Mouse (Mus musculus): ENCODE measurements around the gene Ostn. TPM values are rescaled to one million over a fixed set of nuclear protein-coding genes. Genes with fewer than 3 reads are reported as not detected.

Ostn gene
- polyA plus RNA-seq, 1 experiment from 2014 or later, result not detected

- Histone ChIP-seq H3K9ac (no peak overlapping the region), H3K4me2 (no peak overlapping the region), H3K9me3 (ENCODE audit: low read depth, low read length) (no peaks in the 10 kb centered on the region), H3K4me1 (ENCODE audit: insufficient read depth) (no peaks in the 10 kb centered on the region), H3K27ac (ENCODE audit: low read depth) (no peak overlapping the region), H3K4me3 (ENCODE audit: low read depth, low read length) (no peak overlapping the region), H3K36me3 (ENCODE audit: insufficient read depth) (no peaks in the 10 kb centered on the region), H3K27me3 (ENCODE audit: insufficient read depth, low read length) (no peaks in the 10 kb centered on the region)
- no peak for DNase-seq
- TF ChIP-seq CTCF (IDR thresholded peaks at IDR 0.05; ENCODE audit: low read depth), result no peak
- 82% methylated on average over 2 of the region's 2 CpGs for WGBS
- ATAC-seq (ENCODE audit: insufficient read depth), result no peak
Measured at GRCm38 (mm10) chr16:27370700-27371099, 63.4 kb downstream of the Ostn start.

DNA sequence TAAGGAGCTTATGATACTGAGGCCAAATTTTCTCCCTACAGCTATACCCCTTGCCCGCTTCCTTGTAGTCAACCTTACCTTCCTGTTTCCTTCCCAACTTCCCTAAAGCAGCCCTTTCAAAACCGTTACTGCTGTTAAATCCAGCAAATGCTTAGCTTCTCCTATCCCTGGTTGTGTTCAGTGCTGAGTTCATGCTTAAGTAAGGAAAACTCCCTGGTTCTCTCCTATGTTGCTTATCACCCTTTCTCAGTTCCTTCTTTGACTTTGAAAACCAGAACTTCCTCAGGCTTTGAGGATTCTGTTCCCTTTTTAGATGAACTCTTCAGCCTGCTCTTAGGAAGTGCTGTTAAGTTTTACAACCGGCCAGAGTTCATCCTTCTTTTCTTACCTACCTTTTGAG is 66.8 kb downstream of the Ostn start:
- H3K27ac ChIP-seq (ENCODE audit: low read depth), result no peak overlapping the region
- no peaks in the 10 kb centered on the region for H3K27me3 ChIP-seq (ENCODE audit: insufficient read depth, low read length)
- H3K4me2 ChIP-seq, result no peak overlapping the region
- H3K9ac ChIP-seq, result no peak overlapping the region
- no peaks in the 10 kb centered on the region for H3K9me3 ChIP-seq (ENCODE audit: low read depth, low read length)
- WGBS, result 70% methylated on average over 3 of the region's 3 CpGs
- no peak for TF ChIP-seq CTCF (IDR thresholded peaks at IDR 0.05; ENCODE audit: low read depth)
- ATAC-seq (ENCODE audit: insufficient read depth), result no peak
- DNase-seq, result no peak
- no peak overlapping the region for H3K4me3 ChIP-seq (ENCODE audit: low read depth, low read length)
- H3K36me3 ChIP-seq (ENCODE audit: insufficient read depth), result no peaks in the 10 kb centered on the region
- no peaks in the 10 kb centered on the region for H3K4me1 ChIP-seq (ENCODE audit: insufficient read depth)

DNA sequence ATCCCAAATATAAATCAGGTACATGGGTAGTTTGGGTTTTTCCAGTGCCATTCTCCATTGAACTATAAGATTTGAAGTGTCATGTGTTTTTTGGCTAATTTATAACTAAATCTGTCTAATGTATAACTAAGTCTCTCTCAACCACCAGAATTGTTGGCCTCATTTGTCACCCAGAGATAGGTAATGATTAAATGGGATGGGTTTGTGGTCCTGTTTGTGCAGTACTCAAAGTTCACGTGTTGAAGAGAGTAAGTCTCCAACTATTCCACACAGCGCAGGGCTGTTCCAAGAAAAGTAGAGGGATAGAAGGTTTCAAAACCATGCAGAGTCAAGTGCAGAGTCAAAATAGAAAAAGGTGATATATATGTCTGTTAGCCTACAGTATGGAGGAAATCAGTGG is 68.0 kb downstream of the Ostn start:
- H3K27me3 ChIP-seq (ENCODE audit: insufficient read depth, low read length), result no peaks in the 10 kb centered on the region
- no peak overlapping the region for H3K27ac ChIP-seq (ENCODE audit: low read depth)
- no peak overlapping the region for H3K9ac ChIP-seq
- 78% methylated on average over 2 of the region's 2 CpGs for WGBS
- TF ChIP-seq CTCF (IDR thresholded peaks at IDR 0.05; ENCODE audit: low read depth), result no peak
- DNase-seq, result no peak
- no peaks in the 10 kb centered on the region for H3K4me1 ChIP-seq (ENCODE audit: insufficient read depth)
- H3K4me2 ChIP-seq, result no peak overlapping the region
- no peaks in the 10 kb centered on the region for H3K36me3 ChIP-seq (ENCODE audit: insufficient read depth)
- ATAC-seq (ENCODE audit: insufficient read depth), result no peak
- H3K4me3 ChIP-seq (ENCODE audit: low read depth, low read length), result no peak overlapping the region
- no peaks in the 10 kb centered on the region for H3K9me3 ChIP-seq (ENCODE audit: low read depth, low read length)

DNA sequence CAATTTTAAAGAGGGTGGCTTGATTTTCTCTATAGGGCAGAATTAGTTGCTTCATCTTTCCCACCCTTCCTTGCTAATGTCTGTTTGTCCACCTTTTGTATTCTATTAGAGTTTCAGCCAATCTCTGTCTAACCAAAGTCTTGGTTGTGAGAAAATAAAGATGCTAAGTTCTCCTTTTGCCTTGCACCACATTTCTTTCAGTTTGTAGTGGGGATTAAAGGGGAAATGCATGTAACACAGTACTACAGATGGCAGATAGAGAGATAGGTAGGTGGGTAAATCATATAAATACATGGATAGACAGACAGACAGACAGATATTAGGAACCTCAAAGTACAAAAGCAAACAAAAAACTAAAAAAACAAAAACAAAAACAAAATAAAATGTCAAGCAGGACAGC is 69.3 kb downstream of the Ostn start:
- TF ChIP-seq CTCF (IDR thresholded peaks at IDR 0.05; ENCODE audit: low read depth), result no peak
- ATAC-seq (ENCODE audit: insufficient read depth) (no peak), DNase-seq (no peak)
- Histone ChIP-seq H3K27ac (ENCODE audit: low read depth) (no peak overlapping the region), H3K4me1 (ENCODE audit: insufficient read depth) (no peaks in the 10 kb centered on the region), H3K4me3 (ENCODE audit: low read depth, low read length) (no peak overlapping the region), H3K9ac (no peak overlapping the region), H3K27me3 (ENCODE audit: insufficient read depth, low read length) (no peaks in the 10 kb centered on the region), H3K9me3 (ENCODE audit: low read depth, low read length) (no peaks in the 10 kb centered on the region), H3K36me3 (ENCODE audit: insufficient read depth) (no peaks in the 10 kb centered on the region), H3K4me2 (no peak overlapping the region)

DNA sequence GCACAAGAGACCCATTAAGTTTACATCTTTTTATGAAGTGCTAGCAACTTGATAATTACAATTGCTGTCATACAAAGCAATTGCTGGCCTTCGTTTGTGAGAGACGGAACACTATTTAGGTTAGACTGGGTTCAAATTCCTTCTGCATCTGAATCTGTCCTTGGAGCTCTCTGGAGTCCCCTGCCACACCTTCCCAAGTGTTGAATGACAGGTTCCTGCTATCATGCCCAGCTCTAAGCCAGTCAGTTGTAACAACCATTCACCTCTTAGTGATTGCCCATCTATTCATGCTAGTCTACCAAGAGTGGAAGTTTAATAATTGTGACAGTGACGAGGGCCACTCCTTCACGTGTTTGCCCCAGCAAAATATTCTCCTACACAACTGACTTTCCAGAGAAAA is 74.9 kb downstream of the Ostn start:
- no peak for DNase-seq
- no peak overlapping the region for H3K9ac ChIP-seq

DNA sequence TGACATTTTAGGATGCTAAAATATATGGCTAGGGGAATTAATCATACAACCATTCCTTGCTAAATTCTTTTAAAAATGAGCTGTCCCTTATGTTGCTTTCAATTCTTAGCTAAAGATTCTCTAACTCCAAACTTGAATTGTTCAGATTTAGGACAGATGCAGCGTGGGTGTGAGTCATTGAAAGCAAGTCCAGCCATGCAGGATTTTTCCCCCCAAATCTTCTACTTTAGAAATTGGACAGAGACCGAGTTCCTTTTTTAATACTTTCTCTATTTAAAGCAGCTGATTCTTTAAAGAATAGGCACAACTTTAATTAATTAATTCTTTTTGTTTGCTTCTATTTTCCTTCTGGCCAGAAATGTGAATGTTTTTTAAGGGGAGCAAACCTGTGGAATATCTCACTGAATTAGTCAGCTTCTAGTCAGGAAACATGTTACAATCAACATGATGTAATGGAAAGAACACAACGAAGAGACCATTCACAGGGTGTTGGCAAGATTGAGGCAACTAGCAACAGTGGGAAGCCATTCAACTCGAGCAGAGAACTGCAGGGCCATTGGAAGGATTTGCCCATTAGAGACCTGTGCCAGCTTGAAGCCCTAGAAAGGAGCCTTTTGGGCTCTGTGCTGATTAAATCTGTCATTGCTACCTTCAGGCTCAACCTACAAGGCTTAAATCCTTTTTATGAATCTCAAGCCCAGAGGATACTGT is 77.8 kb downstream of the Ostn start:
- Histone ChIP-seq H3K36me3 (ENCODE audit: insufficient read depth) (no peaks in the 10 kb centered on the region), H3K9ac (no peak overlapping the region), H3K9me3 (ENCODE audit: low read depth, low read length) (no peaks in the 10 kb centered on the region), H3K27me3 (ENCODE audit: insufficient read depth, low read length) (no peaks in the 10 kb centered on the region), H3K4me2 (no peak overlapping the region), H3K4me1 (ENCODE audit: insufficient read depth) (no peaks in the 10 kb centered on the region), H3K27ac (ENCODE audit: low read depth) (no peak overlapping the region), H3K4me3 (ENCODE audit: low read depth, low read length) (no peak overlapping the region)
- DNase-seq (no peak), ATAC-seq (ENCODE audit: insufficient read depth) (no peak)
- WGBS, result 55% methylated on average over 4 of the region's 4 CpGs
- TF ChIP-seq CTCF (IDR thresholded peaks at IDR 0.05; ENCODE audit: low read depth), result no peak

More for the DNA sequence above, 74.9 kb downstream of the Ostn start:
- ATAC-seq (ENCODE audit: insufficient read depth), result no peak
- H3K9me3 ChIP-seq (ENCODE audit: low read depth, low read length), result no peaks in the 10 kb centered on the region
- H3K27me3 ChIP-seq (ENCODE audit: insufficient read depth, low read length), result no peaks in the 10 kb centered on the region
- no peak overlapping the region for H3K4me3 ChIP-seq (ENCODE audit: low read depth, low read length)
- no peak for TF ChIP-seq CTCF (IDR thresholded peaks at IDR 0.05; ENCODE audit: low read depth)
- no peaks in the 10 kb centered on the region for H3K4me1 ChIP-seq (ENCODE audit: insufficient read depth)
- H3K27ac ChIP-seq (ENCODE audit: low read depth), result no peak overlapping the region
- H3K36me3 ChIP-seq (ENCODE audit: insufficient read depth), result no peaks in the 10 kb centered on the region
- 69% methylated on average over 4 of the region's 4 CpGs for WGBS
- no peak overlapping the region for H3K4me2 ChIP-seq

- H3K9ac ChIP-seq, result no peak overlapping the region
- TF ChIP-seq CTCF (IDR thresholded peaks at IDR 0.05; ENCODE audit: low read depth), result no peak
- H3K9me3 ChIP-seq (ENCODE audit: low read depth, low read length), result no peaks in the 10 kb centered on the region
- DNase-seq, result no peak
- no peak overlapping the region for H3K4me2 ChIP-seq
- no peaks in the 10 kb centered on the region for H3K27me3 ChIP-seq (ENCODE audit: insufficient read depth, low read length)
- H3K36me3 ChIP-seq (ENCODE audit: insufficient read depth), result no peaks in the 10 kb centered on the region
- no peak for ATAC-seq (ENCODE audit: insufficient read depth)
- 87% methylated on average over 1 of the region's 1 CpGs for WGBS
- H3K4me3 ChIP-seq (ENCODE audit: low read depth, low read length), result no peak overlapping the region
- H3K4me1 ChIP-seq (ENCODE audit: insufficient read depth), result 0 out of 2 replicates have a peak, but pooled peaks cover 5% of the 10 kb centered on the region
- no peak overlapping the region for H3K27ac ChIP-seq (ENCODE audit: low read depth)
Measured at GRCm38 (mm10) chr16:27385649-27386048, 78.4 kb downstream of the Ostn start.
